In genomic region chr5:130448931-130449856, GRCm38 (mm10) we compare ENCODE assay signal across 9 mouse cellular contexts.
DNase-seq lines count a peak whose midpoint lies in the region; ATAC-seq lines count a peak whose summit lies in the region.
"Had no signal": no experiment of that assay in that cellular context is flagged by ENCODE, and none has a peak within 500 bp of the region (broad histone marks: within the 10 kb centered on the region; RNA-seq: fewer than 3 reads in every experiment).

No protein-coding gene starts in this region.

- H3K27ac ChIP-seq in heart, embryonic 16.5 days (ENCODE audit: low read length), result no peak overlapping the region
- no peak overlapping the region for H3K27ac ChIP-seq in forebrain, embryonic 14.5 days (ENCODE audit: low read depth, low read length)
- H3K27ac ChIP-seq in neural tube, embryonic 12.5 days, result no peak overlapping the region

- H3K9me3 ChIP-seq in heart, embryonic 16.5 days (replicated peaks; ENCODE audit: control insufficient read depth, low read length), result no peaks in the 10 kb centered on the region
- H3K9me3 ChIP-seq in forebrain, embryonic 14.5 days (replicated peaks; ENCODE audit: control insufficient read depth, low read length), result no peaks in the 10 kb centered on the region
- no peaks in the 10 kb centered on the region for H3K9me3 ChIP-seq in neural tube, embryonic 12.5 days

- 2% methylated on average over 74 of the region's 77 CpGs for WGBS in heart, embryonic 16.5 days
- WGBS in forebrain, embryonic 14.5 days, result under 1% methylated on average over 74 of the region's 77 CpGs
- under 1% methylated on average over 77 of the region's 77 CpGs for WGBS in neural tube, embryonic 12.5 days

- no peak for ATAC-seq in heart, embryonic 16.5 days (replicated peaks; ENCODE audit: extremely low read depth, insufficient read depth, low FRiP score)
- ATAC-seq in forebrain, embryonic 14.5 days, result peak; percentile 69
- peak; percentile 58; the same call in 1 of the 2 replicates for ATAC-seq in neural tube, embryonic 12.5 days (ENCODE audit: low FRiP score, low read depth)
- ATAC-seq in megakaryocyte, adult 5-6 weeks (ENCODE audit: poor library complexity, severe bottlenecking), result no peak

- no peak for DNase-seq in heart, postnatal 14 days
- peak; percentile 82 for DNase-seq in brain, adult 2 months (ENCODE audit: low read depth, low spot score)
- peak; percentile 39 for DNase-seq in forebrain, embryonic 14.5 days (ENCODE audit: low spot score)
- peak; percentile 64 to 67 for DNase-seq in layer of hippocampus, postnatal 36 days
- no peak for DNase-seq in MN1 (ENCODE audit: low spot score)

- no peaks in the 10 kb centered on the region for H3K4me1 ChIP-seq in heart, embryonic 16.5 days (ENCODE audit: control insufficient read depth, insufficient read depth, low read length)
- no peaks in the 10 kb centered on the region for H3K4me1 ChIP-seq in forebrain, embryonic 14.5 days (ENCODE audit: control insufficient read depth, insufficient read depth, low read length)
- peaks cover 20% of the 10 kb centered on the region for H3K4me1 ChIP-seq in neural tube, embryonic 12.5 days

- H3K27me3 ChIP-seq in heart, embryonic 16.5 days (ENCODE audit: control insufficient read depth, insufficient read depth, low read length), result peaks cover 43% of the 10 kb centered on the region
- H3K27me3 ChIP-seq in forebrain, embryonic 14.5 days (replicated peaks; ENCODE audit: control insufficient read depth, insufficient read depth, low read length), result peaks cover 31% of the 10 kb centered on the region
- peaks cover 47% of the 10 kb centered on the region for H3K27me3 ChIP-seq in neural tube, embryonic 12.5 days (replicated peaks)

- peak overlapping the region; percentile 36 for H3K4me3 ChIP-seq in heart, embryonic 16.5 days (ENCODE audit: low read length)
- H3K4me3 ChIP-seq in forebrain, embryonic 14.5 days (ENCODE audit: low read depth, low read length), result peak overlapping the region; percentile 52
- H3K4me3 ChIP-seq in neural tube, embryonic 12.5 days, result peak overlapping the region; percentile 47

- intact Hi-C loops in heart, postnatal 14 days (cut with DNase I), result no loop called here

- H3K9ac ChIP-seq in heart, embryonic 16.5 days (ENCODE audit: low read length), result no peak overlapping the region
- H3K9ac ChIP-seq in forebrain, embryonic 14.5 days (ENCODE audit: low read length), result peak overlapping the region; percentile 61
- peak overlapping the region; percentile 65 for H3K9ac ChIP-seq in neural tube, embryonic 12.5 days

- H3K4me2 ChIP-seq in heart, embryonic 16.5 days (ENCODE audit: low read depth, low read length), result peak overlapping the region; percentile 57
- H3K4me2 ChIP-seq in forebrain, embryonic 14.5 days (ENCODE audit: low read length), result peak overlapping the region; percentile 96
- peak overlapping the region; percentile 99 for H3K4me2 ChIP-seq in neural tube, embryonic 12.5 days (replicated peaks)

- H3K36me3 ChIP-seq in heart, embryonic 16.5 days (ENCODE audit: control insufficient read depth, insufficient read depth), result no peaks in the 10 kb centered on the region
- H3K36me3 ChIP-seq in forebrain, embryonic 14.5 days (ENCODE audit: control insufficient read depth, insufficient read depth, low read length), result no peaks in the 10 kb centered on the region
- no peaks in the 10 kb centered on the region for H3K36me3 ChIP-seq in neural tube, embryonic 12.5 days
- H3K36me3 ChIP-seq: G1E had no signal

Comparison
In these comparisons a context has a peak if more than half of its experiments do, and no peak if none do; other contexts are left out.
1. ATAC-seq: peak in forebrain, embryonic 14.5 days (single experiment) and neural tube, embryonic 12.5 days (single experiment); none in heart, embryonic 16.5 days (single experiment) and megakaryocyte, adult 5-6 weeks (single experiment).
2. DNase-seq: peak in brain, adult 2 months (single experiment), forebrain, embryonic 14.5 days (single experiment) and layer of hippocampus, postnatal 36 days (2 of 2); none in heart, postnatal 14 days (0 of 2) and MN1 (single experiment).
3. Peak in every context shown above with its lines, with median percentiles within 50 percentile points of each other: H3K4me2 ChIP-seq and H3K4me3 ChIP-seq.